Mouse (Mus musculus): Measurements from ENCODE around the gene 1700086D15Rik. TPM values are rescaled to one million over a fixed set of nuclear protein-coding genes. Genes with fewer than 3 reads are reported as not detected.

Gene 1700086D15Rik
- polyA plus RNA-seq, 1 experiment from 2014 or later: not detected

DNA sequence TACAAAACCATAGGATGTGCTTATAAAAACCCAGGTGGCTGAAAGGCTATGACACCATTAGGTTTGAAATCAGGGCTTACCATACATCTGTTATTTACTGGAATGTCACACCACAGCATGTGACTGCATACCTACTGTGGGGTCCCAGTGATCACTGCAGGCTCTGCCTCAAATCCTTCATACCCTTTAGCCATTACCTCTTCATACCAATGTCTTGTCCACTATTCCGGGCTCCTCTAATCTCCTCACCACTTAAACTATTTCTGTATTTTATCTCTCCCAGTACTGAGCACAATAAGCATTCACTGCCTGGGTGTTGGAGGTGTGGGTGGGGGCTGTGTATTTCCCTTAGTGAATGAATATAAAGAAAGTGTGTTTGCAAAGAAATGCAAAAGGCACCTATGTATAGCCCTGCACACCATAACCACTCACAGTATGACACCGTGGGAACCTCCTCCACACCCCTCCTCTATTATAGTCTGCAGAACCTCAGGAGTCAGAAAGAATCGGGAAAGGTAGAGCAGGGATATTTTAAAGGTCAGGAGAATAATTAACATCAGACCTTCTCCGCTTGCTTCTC, 16.8 kb downstream of the 1700086D15Rik start:
- H3K9ac ChIP-seq (ENCODE audit: low read depth, low read length): no peak overlapping the region
- no peaks in the 10 kb centered on the region for H3K27me3 ChIP-seq (ENCODE audit: control insufficient read depth, insufficient read depth, low read depth, low read length)
- no peak overlapping the region for H3K4me3 ChIP-seq (ENCODE audit: low read depth, low read length)
- 80% methylated on average over 4 of the region's 4 CpGs for WGBS
- no peak overlapping the region for H3K27ac ChIP-seq (ENCODE audit: low read length)
- no peaks in the 10 kb centered on the region for H3K9me3 ChIP-seq (replicated peaks; ENCODE audit: control insufficient read depth, low read length, poor library complexity, severe bottlenecking)
- no peaks in the 10 kb centered on the region for H3K36me3 ChIP-seq (ENCODE audit: control insufficient read depth, insufficient read depth, low read length)
- no peak for ATAC-seq
- no peaks in the 10 kb centered on the region for H3K4me1 ChIP-seq (ENCODE audit: control insufficient read depth, insufficient read depth, low read length)
- no peak overlapping the region for H3K4me2 ChIP-seq (ENCODE audit: low read length)

DNA sequence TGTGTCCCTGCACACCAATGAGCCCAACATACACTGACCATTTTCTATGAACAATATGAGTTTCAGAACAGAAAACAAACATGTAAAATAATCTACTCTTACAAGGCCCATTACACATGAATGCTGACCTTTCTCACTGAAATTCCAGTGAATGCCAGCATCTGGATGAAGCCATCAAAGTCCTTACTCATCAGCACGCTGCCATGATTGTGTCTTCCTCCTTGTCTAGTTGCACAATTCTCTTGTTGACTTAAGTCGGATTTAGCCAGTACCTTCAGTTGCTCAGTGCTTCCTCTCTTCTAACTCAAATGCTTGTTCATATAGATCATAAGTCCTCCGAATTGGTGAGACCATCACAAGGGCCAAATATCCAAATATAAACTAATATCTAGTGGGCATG, 20.7 kb downstream of the 1700086D15Rik start:
- no peaks in the 10 kb centered on the region for H3K27me3 ChIP-seq (ENCODE audit: control insufficient read depth, insufficient read depth, low read depth, low read length)
- H3K4me1 ChIP-seq (ENCODE audit: control insufficient read depth, insufficient read depth, low read length): no peaks in the 10 kb centered on the region
- WGBS: 92% methylated on average over 3 of the region's 3 CpGs
- H3K36me3 ChIP-seq (ENCODE audit: control insufficient read depth, insufficient read depth, low read length): no peaks in the 10 kb centered on the region
- ATAC-seq: no peak
- no peak overlapping the region for H3K4me2 ChIP-seq (ENCODE audit: low read length)
- H3K9ac ChIP-seq (ENCODE audit: low read depth, low read length): no peak overlapping the region
- H3K9me3 ChIP-seq (replicated peaks; ENCODE audit: control insufficient read depth, low read length, poor library complexity, severe bottlenecking): no peaks in the 10 kb centered on the region
- H3K27ac ChIP-seq (ENCODE audit: low read length): no peak overlapping the region
- no peak overlapping the region for H3K4me3 ChIP-seq (ENCODE audit: low read depth, low read length)

GRCm38 (mm10) chr11:65137145-65137652, 22.5 kb downstream of the 1700086D15Rik start:
- Histone ChIP-seq H3K27ac (ENCODE audit: low read length) (no peak overlapping the region), H3K9me3 (replicated peaks; ENCODE audit: control insufficient read depth, low read length, poor library complexity, severe bottlenecking) (no peaks in the 10 kb centered on the region), H3K4me3 (ENCODE audit: low read depth, low read length) (no peak overlapping the region), H3K4me1 (ENCODE audit: control insufficient read depth, insufficient read depth, low read length) (no peaks in the 10 kb centered on the region), H3K36me3 (ENCODE audit: control insufficient read depth, insufficient read depth, low read length) (no peaks in the 10 kb centered on the region), H3K27me3 (ENCODE audit: control insufficient read depth, insufficient read depth, low read depth, low read length) (no peaks in the 10 kb centered on the region), H3K9ac (ENCODE audit: low read depth, low read length) (no peak overlapping the region), H3K4me2 (ENCODE audit: low read length) (no peak overlapping the region)
- ATAC-seq: no peak
- WGBS: 69% methylated on average over 2 of the region's 2 CpGs

- no peak for ATAC-seq
- Histone ChIP-seq H3K4me3 (ENCODE audit: low read depth, low read length) (no peak overlapping the region), H3K9me3 (replicated peaks; ENCODE audit: control insufficient read depth, low read length, poor library complexity, severe bottlenecking) (no peaks in the 10 kb centered on the region), H3K9ac (ENCODE audit: low read depth, low read length) (no peak overlapping the region), H3K27ac (ENCODE audit: low read length) (no peak overlapping the region), H3K4me1 (ENCODE audit: control insufficient read depth, insufficient read depth, low read length) (no peaks in the 10 kb centered on the region), H3K36me3 (ENCODE audit: control insufficient read depth, insufficient read depth, low read length) (no peaks in the 10 kb centered on the region), H3K27me3 (ENCODE audit: control insufficient read depth, insufficient read depth, low read depth, low read length) (no peaks in the 10 kb centered on the region), H3K4me2 (ENCODE audit: low read length) (no peak overlapping the region)
- 87% methylated on average over 8 of the region's 8 CpGs for WGBS
Observed at GRCm38 (mm10) chr11:65135251-65135739, 24.4 kb downstream of the 1700086D15Rik start.

- Histone ChIP-seq H3K27me3 (ENCODE audit: control insufficient read depth, insufficient read depth, low read depth, low read length) (no peaks in the 10 kb centered on the region), H3K9ac (ENCODE audit: low read depth, low read length) (no peak overlapping the region), H3K27ac (ENCODE audit: low read length) (no peak overlapping the region), H3K4me3 (ENCODE audit: low read depth, low read length) (no peak overlapping the region), H3K4me2 (ENCODE audit: low read length) (no peak overlapping the region), H3K36me3 (ENCODE audit: control insufficient read depth, insufficient read depth, low read length) (no peaks in the 10 kb centered on the region), H3K9me3 (replicated peaks; ENCODE audit: control insufficient read depth, low read length, poor library complexity, severe bottlenecking) (no peaks in the 10 kb centered on the region), H3K4me1 (ENCODE audit: control insufficient read depth, insufficient read depth, low read length) (no peaks in the 10 kb centered on the region)
- WGBS: 93% methylated on average over 4 of the region's 4 CpGs
- no peak for ATAC-seq
Observed at GRCm38 (mm10) chr11:65133661-65134060, 26.0 kb downstream of the 1700086D15Rik start.

- no peak for ATAC-seq
- H3K9ac ChIP-seq (ENCODE audit: low read depth, low read length): no peak overlapping the region
- no peak overlapping the region for H3K27ac ChIP-seq (ENCODE audit: low read length)
- H3K9me3 ChIP-seq (replicated peaks; ENCODE audit: control insufficient read depth, low read length, poor library complexity, severe bottlenecking): no peaks in the 10 kb centered on the region
- WGBS: 86% methylated on average over 4 of the region's 4 CpGs
- no peaks in the 10 kb centered on the region for H3K36me3 ChIP-seq (ENCODE audit: control insufficient read depth, insufficient read depth, low read length)
- H3K4me2 ChIP-seq (ENCODE audit: low read length): no peak overlapping the region
- no peak overlapping the region for H3K4me3 ChIP-seq (ENCODE audit: low read depth, low read length)
- H3K4me1 ChIP-seq (ENCODE audit: control insufficient read depth, insufficient read depth, low read length): peaks cover 5% of the 10 kb centered on the region
- H3K27me3 ChIP-seq (ENCODE audit: control insufficient read depth, insufficient read depth, low read depth, low read length): no peaks in the 10 kb centered on the region
Observed at GRCm38 (mm10) chr11:65129110-65129509, 30.6 kb downstream of the 1700086D15Rik start.

- no peak overlapping the region for H3K27ac ChIP-seq (ENCODE audit: low read length)
- H3K9me3 ChIP-seq (replicated peaks; ENCODE audit: control insufficient read depth, low read length, poor library complexity, severe bottlenecking): 0 out of 2 replicates have a peak, but pooled peaks cover 2% of the 10 kb centered on the region
- H3K36me3 ChIP-seq (ENCODE audit: control insufficient read depth, insufficient read depth, low read length): no peaks in the 10 kb centered on the region
- WGBS: 87% methylated on average over 4 of the region's 4 CpGs
- H3K4me2 ChIP-seq (ENCODE audit: low read length): no peak overlapping the region
- no peaks in the 10 kb centered on the region for H3K27me3 ChIP-seq (ENCODE audit: control insufficient read depth, insufficient read depth, low read depth, low read length)
- H3K9ac ChIP-seq (ENCODE audit: low read depth, low read length): no peak overlapping the region
- no peak overlapping the region for H3K4me3 ChIP-seq (ENCODE audit: low read depth, low read length)
- no peak for ATAC-seq
- peaks cover 5% of the 10 kb centered on the region for H3K4me1 ChIP-seq (ENCODE audit: control insufficient read depth, insufficient read depth, low read length)
Observed at GRCm38 (mm10) chr11:65128666-65129065, 31.0 kb downstream of the 1700086D15Rik start.

GRCm38 (mm10) chr11:65126566-65126965, 33.1 kb downstream of the 1700086D15Rik start:
- 0 out of 2 replicates have a peak, but pooled peaks cover 2% of the 10 kb centered on the region for H3K9me3 ChIP-seq (replicated peaks; ENCODE audit: control insufficient read depth, low read length, poor library complexity, severe bottlenecking)
- no peak overlapping the region for H3K9ac ChIP-seq (ENCODE audit: low read depth, low read length)
- no peaks in the 10 kb centered on the region for H3K36me3 ChIP-seq (ENCODE audit: control insufficient read depth, insufficient read depth, low read length)
- H3K4me3 ChIP-seq (ENCODE audit: low read depth, low read length): no peak overlapping the region
- no peak overlapping the region for H3K4me2 ChIP-seq (ENCODE audit: low read length)
- peak overlapping the region; percentile 29; the same call in 1 of the 2 replicates for H3K27ac ChIP-seq (ENCODE audit: low read length)
- peaks cover 5% of the 10 kb centered on the region for H3K4me1 ChIP-seq (ENCODE audit: control insufficient read depth, insufficient read depth, low read length)
- 56% methylated on average over 9 of the region's 9 CpGs for WGBS
- no peaks in the 10 kb centered on the region for H3K27me3 ChIP-seq (ENCODE audit: control insufficient read depth, insufficient read depth, low read depth, low read length)
- ATAC-seq: no peak

DNA sequence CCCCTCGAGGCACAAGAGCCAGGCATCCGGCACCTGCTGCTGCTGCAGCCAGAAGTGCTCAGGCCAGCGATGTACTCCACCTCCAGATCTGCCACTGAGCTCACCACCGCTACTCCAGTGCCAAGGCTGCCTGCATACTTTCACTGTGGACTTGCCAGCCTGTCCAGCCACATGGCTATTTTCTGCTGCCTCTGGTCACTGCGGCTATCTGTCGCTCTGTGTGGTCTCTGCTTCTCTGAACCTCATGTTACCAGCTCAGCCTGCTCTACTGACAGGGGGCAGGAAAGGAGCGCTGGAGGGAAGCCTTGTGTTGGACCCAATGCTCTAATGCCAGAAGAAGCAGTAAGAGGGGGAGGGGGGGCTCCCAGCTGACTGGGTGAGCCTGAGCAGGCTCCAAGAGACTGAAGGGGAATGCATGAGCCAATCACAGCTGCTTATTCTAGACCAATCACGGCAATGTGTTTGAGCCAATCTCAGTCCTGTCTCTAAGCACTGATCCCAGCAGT, 34.7 kb downstream of the 1700086D15Rik start:
- no peak overlapping the region for H3K4me3 ChIP-seq (ENCODE audit: low read depth, low read length)
- H3K4me2 ChIP-seq (ENCODE audit: low read length): no peak overlapping the region
- no peaks in the 10 kb centered on the region for H3K36me3 ChIP-seq (ENCODE audit: control insufficient read depth, insufficient read depth, low read length)
- no peaks in the 10 kb centered on the region for H3K27me3 ChIP-seq (ENCODE audit: control insufficient read depth, insufficient read depth, low read depth, low read length)
- H3K27ac ChIP-seq (ENCODE audit: low read length): no peak overlapping the region
- H3K9me3 ChIP-seq (replicated peaks; ENCODE audit: control insufficient read depth, low read length, poor library complexity, severe bottlenecking): 0 out of 2 replicates have a peak, but pooled peaks cover 2% of the 10 kb centered on the region
- ATAC-seq: peak; percentile 91
- WGBS: 56% methylated on average over 8 of the region's 8 CpGs
- H3K4me1 ChIP-seq (ENCODE audit: control insufficient read depth, insufficient read depth, low read length): peaks cover 5% of the 10 kb centered on the region
- no peak overlapping the region for H3K9ac ChIP-seq (ENCODE audit: low read depth, low read length)
